In the genomic region with DNA sequence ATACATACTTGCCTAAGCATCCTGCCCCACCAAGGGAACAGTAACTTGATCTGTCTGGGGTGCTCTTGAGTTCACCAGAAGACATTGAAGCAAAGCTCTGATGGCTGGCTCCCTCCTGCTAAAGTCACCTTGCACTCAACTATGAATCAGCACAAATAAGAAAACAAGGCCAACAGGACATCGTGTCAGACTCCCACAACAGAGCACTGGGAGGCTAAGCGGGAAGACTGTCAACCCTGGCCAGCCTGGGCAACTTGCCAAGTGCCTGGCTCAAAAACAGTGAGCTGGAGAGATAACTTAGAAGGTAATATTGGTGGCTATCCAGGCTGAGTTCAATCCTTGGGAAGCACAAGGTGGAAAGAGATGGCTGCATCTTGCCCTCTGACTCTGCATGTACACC, we compare ENCODE assay signal across 7 mouse cellular contexts. TPM values are rescaled to one million over a fixed set of nuclear protein-coding genes. Genes with fewer than 3 reads are reported as not detected.
A peak's percentile ranks its signal among the peaks of the same experiment; 100 is the strongest.
DNase-seq lines count a peak whose midpoint lies in the region; ATAC-seq and TF ChIP-seq lines count a peak whose summit lies in the region.

No protein-coding gene starts in this region.

- no peaks in the 10 kb centered on the region for H3K36me3 ChIP-seq in lung, embryonic 14.5 days (ENCODE audit: insufficient read depth)

- no peak overlapping the region for H3K9ac ChIP-seq in lung, embryonic 14.5 days

- DNase-seq in lung, embryonic 14.5 days = peak; percentile 71
- DNase-seq in lung, postnatal 4 days = no peak
- DNase-seq in adrenal gland, postnatal 10 days = peak; percentile 91
- DNase-seq in heart, postnatal 10 days = peak; percentile 85 to 87
- DNase-seq in testis, postnatal 10 days (ENCODE audit: low spot score) = peak; percentile 82
- DNase-seq in frontal cortex, postnatal 14 days (ENCODE audit: low spot score in 2 of 2) = no peak

- no peak overlapping the region for H3K27ac ChIP-seq in lung, embryonic 14.5 days (ENCODE audit: low read depth)

- H3K4me1 ChIP-seq in lung, embryonic 14.5 days (ENCODE audit: insufficient read depth) = no peaks in the 10 kb centered on the region

- no peak for TF ChIP-seq CTCF in lung, embryonic 14.5 days (IDR thresholded peaks at IDR 0.05; ENCODE audit: low read depth)

- H3K4me2 ChIP-seq in lung, embryonic 14.5 days = no peak overlapping the region

- no peak overlapping the region for H3K4me3 ChIP-seq in lung, embryonic 14.5 days (ENCODE audit: low read depth, low read length)

- WGBS in lung, embryonic 14.5 days = 19% methylated on average over 2 of the region's 2 CpGs

- H3K9me3 ChIP-seq in lung, embryonic 14.5 days (ENCODE audit: low read depth, low read length) = no peaks in the 10 kb centered on the region

- H3K27me3 ChIP-seq in lung, embryonic 14.5 days (ENCODE audit: insufficient read depth, low read length) = no peaks in the 10 kb centered on the region

- ATAC-seq in lung, embryonic 14.5 days (ENCODE audit: insufficient read depth) = no peak
- no peak for ATAC-seq in CD4-positive, CD25-positive, alpha-beta regulatory T cell, adult 4 months

- intact Hi-C loops in heart, postnatal 10 days (cut with DNase I) = no loop called here

RNA-seq across cellular contexts. Expression of a gene that starts 8.7 kb away (rescaled TPM):
- polyA plus RNA-seq in lung, embryonic 14.5 days (2014; fragmentation: Nextera tagmentation; extraction: Ambion mirVana) = 1.0 and 1.9 TPM in 2 replicates
- total RNA-seq in adrenal gland, postnatal 10 days (2021) = 1 to 10 TPM; 4.0 to 4.1 TPM
- total RNA-seq in heart, postnatal 10 days (2021) = 1 to 10 TPM; 4.3 to 4.7 TPM
- polyA plus RNA-seq in CD4-positive, CD25-positive, alpha-beta regulatory T cell, adult 4 months (2017; shearing (Covaris generic)) = under 1 TPM; 0.86 to 0.94 TPM

RNA-seq across cellular contexts. Expression of a gene that starts 8.7 kb away (rescaled TPM):
- polyA plus RNA-seq in lung, embryonic 14.5 days (2014; fragmentation: Nextera tagmentation; extraction: Ambion mirVana) = 13.6 and 17.2 TPM in 2 replicates
- 10 to 100 TPM in 1 of 2 experiments, 1 to 10 TPM in 1; 6.8 to 12.7 TPM for total RNA-seq in adrenal gland, postnatal 10 days (2021)
- 1 to 10 TPM; 4.6 to 5.4 TPM for total RNA-seq in heart, postnatal 10 days (2021)
- polyA plus RNA-seq in CD4-positive, CD25-positive, alpha-beta regulatory T cell, adult 4 months (2017; shearing (Covaris generic)) = 10 to 100 TPM in 1 of 2 experiments, 1 to 10 TPM in 1; 8.3 to 13.4 TPM

RNA-seq across cellular contexts. Expression of a gene that starts 13.7 kb away (rescaled TPM):
- polyA plus RNA-seq in lung, embryonic 14.5 days (2014; fragmentation: Nextera tagmentation; extraction: Ambion mirVana) = 68.6 and 69.4 TPM in 2 replicates
- 10 to 100 TPM; 41.6 to 63.1 TPM for total RNA-seq in adrenal gland, postnatal 10 days (2021)
- 10 to 100 TPM; 49.9 to 52.4 TPM for total RNA-seq in heart, postnatal 10 days (2021)
- 10 to 100 TPM; 55.3 to 76.0 TPM for polyA plus RNA-seq in CD4-positive, CD25-positive, alpha-beta regulatory T cell, adult 4 months (2017; shearing (Covaris generic))

RNA-seq across cellular contexts. Expression of a gene that starts 40.1 kb away (rescaled TPM):
- 71.6 and 80.2 TPM in 2 replicates for polyA plus RNA-seq in lung, embryonic 14.5 days (2014; fragmentation: Nextera tagmentation; extraction: Ambion mirVana)
- total RNA-seq in adrenal gland, postnatal 10 days (2021) = 10 to 100 TPM; 49.2 to 57.8 TPM
- total RNA-seq in heart, postnatal 10 days (2021) = 10 to 100 TPM; 45.9 to 55.4 TPM
- 100 to 1,000 TPM in 1 of 2 experiments, 10 to 100 TPM in 1; 42.3 to 112 TPM for polyA plus RNA-seq in CD4-positive, CD25-positive, alpha-beta regulatory T cell, adult 4 months (2017; shearing (Covaris generic))

RNA-seq across cellular contexts. Expression of a gene that starts 57.5 kb away (rescaled TPM):
- polyA plus RNA-seq in lung, embryonic 14.5 days (2014; fragmentation: Nextera tagmentation; extraction: Ambion mirVana) = 21.5 and 24.4 TPM in 2 replicates
- 10 to 100 TPM; 28.1 to 29.6 TPM for total RNA-seq in adrenal gland, postnatal 10 days (2021)
- 10 to 100 TPM; 32.8 to 34.8 TPM for total RNA-seq in heart, postnatal 10 days (2021)
- 1 to 10 TPM; 6.9 to 8.8 TPM for polyA plus RNA-seq in CD4-positive, CD25-positive, alpha-beta regulatory T cell, adult 4 months (2017; shearing (Covaris generic))

Comparison
In these comparisons a context has a peak if more than half of its experiments do, and no peak if none do; other contexts are left out.
1. DNase-seq: peak in lung, embryonic 14.5 days (single experiment), adrenal gland, postnatal 10 days (single experiment), heart, postnatal 10 days (2 of 2) and testis, postnatal 10 days (single experiment); none in lung, postnatal 4 days (0 of 2) and frontal cortex, postnatal 14 days (0 of 2).